Mouse (Mus musculus) bone marrow, adult 2 months (tissue): ENCODE results near the gene Fam221a.

Experiments used
- CTCF ChIP-seq: fragments of 200-500 bp; IDR thresholded peaks from 2 replicates; pipeline ENCODE4 v1.5.1; 2011; ENCODE audit warnings: low read length, control low read depth; ENCODE audit not compliant: control insufficient read depth, insufficient read depth
- POLR2A ChIP-seq: fragments of 200-500 bp; IDR thresholded peaks from 2 replicates; pipeline ENCODE4 v1.6.1; 2011; ENCODE audit warnings: low read depth, mild to moderate bottlenecking, control low read depth, low read length, borderline replicate concordance; ENCODE audit not compliant: control insufficient read depth

- TF ChIP-seq POLR2A (no peak), CTCF (no peak)
Measured at GRCm38 (mm10) chr6:49360420-49360819, 7.1 kb upstream of the Fam221a start.
